Mouse (Mus musculus) layer of hippocampus, adult 2 months (tissue): Measurements from ENCODE around the gene Rasal1. TPM values are rescaled to one million over a fixed set of nuclear protein-coding genes. Genes with fewer than 3 reads are reported as not detected.

Source experiments
- DNase-seq, 2 experiments: peaks; one replicate each; pipeline ENCODE4 v3.0.0; 2022; ENCODE audit warnings: low spot score in 2 of 2
- H3K27ac ChIP-seq: fragments of 200-600 bp; 2 replicates; pipeline ENCODE4 v1.8.1; 2022
- H3K4me3 ChIP-seq: fragments of 200-600 bp; 2 replicates; pipeline ENCODE4 v1.8.1; 2022; ENCODE audit warnings: mild to moderate bottlenecking
- CTCF ChIP-seq: fragments of 200-600 bp; conservative IDR thresholded peaks from 2 replicates; pipeline ENCODE4 v1.8.1; 2022; ENCODE audit warnings: antibody characterized with exemption, mild to moderate bottlenecking, moderate library complexity
- total RNA-seq, 2 experiments: library from RNA; stranded (reverse); gene quantifications; 2 replicates each; pipeline ENCODE4 v1.2.3; 2021

The Rasal1 gene
- total RNA-seq, 2 experiments from 2014 or later: 91.9 to 96.6 TPM

DNA sequence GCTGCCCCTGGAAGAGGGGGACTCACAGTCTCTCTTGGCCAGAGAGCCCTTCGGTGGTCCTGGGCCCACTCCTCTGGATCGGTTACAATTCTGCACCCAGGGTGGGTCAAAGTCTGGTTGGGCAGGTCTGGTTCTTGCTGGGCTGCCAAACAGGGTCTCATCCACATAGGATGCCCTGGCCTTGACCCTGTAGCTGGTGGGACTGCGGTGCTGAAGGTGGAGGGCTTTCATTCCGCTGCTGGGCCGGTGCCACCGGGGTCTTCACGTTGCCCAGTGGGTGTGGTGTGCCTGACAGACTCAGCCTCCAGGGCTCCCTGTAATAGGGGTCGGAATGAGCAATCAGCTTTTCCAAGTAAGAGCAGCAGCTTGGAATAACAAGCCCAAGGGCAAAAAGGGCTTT, 37.2 kb upstream of the Rasal1 start:
- peak overlapping the region; percentile 99; the same call in 1 of the 2 replicates for H3K27ac ChIP-seq
- H3K4me3 ChIP-seq: peak overlapping the region; percentile 77
- DNase-seq: no peak
- TF ChIP-seq CTCF: no peak

DNA sequence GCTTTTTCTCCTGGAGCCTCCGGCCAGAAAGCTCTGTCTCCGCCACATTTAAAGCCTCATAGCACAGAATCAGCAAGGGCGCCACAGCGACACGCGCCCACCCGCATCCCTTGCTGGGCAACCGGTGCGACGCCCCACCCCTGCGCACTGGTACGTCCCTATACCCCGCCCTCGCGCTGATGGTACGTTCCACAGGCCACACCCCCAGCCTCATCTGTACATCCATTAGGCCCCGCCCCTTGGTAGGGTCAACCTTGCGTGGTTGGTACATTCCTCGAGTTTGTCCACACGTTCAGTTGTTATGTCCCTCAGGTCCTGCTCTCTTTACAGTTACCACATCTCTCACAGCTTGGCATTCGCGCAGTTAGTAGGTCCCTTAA, 36.2 kb upstream of the Rasal1 start, which contains the start of the genes Rita1 and Ddx54:
Gene Rita1 (minus strand): TSS at position 148 of the 380 bp plus-strand sequence.
Gene Ddx54 (plus strand): TSS at position 298 of the 380 bp plus-strand sequence.
- H3K27ac ChIP-seq: peak within 1 kb of the TSS; percentile 99
- TF ChIP-seq CTCF: no peak
- peak within 1 kb of the TSS; percentile 77 for H3K4me3 ChIP-seq
- DNase-seq: peak; percentile 97 to 98

DNA sequence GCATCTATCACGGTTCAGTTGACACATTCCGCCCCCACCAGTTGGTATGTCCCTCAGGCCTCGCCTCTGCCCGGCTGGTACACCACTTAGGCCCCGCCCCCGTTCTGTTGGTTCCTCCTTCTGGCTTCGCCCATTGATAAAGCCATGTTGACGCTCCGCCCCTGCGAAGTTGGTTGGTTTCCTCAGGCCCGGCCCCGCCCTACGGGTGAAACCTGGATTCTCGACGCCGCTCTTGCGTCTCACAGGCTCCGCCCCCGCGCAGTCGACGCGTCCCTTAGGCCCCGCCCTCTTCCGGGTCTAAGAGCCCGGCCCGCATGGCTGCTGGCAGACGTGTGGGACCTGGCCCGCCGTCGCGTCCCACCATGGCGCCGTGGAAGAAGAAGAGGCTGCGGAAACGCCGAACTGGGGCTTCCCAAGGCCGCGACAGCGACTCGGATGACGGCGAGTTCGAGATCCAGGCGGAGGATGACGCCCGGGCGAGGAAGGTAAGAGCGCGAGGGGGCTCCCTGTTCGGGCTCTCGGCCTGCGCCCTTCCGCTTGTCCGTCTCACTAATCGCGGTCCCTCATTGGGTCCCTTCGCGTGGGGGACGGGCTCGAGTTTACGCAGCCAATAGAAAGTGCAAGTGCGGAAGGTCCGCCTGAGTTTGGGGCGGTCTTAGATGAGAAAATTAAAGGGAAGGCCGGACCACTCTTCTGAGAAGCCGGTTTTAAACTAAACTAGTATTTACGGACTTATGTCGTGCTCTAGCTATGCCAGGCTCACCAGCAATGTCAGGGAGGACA, 35.6 kb upstream of the Rasal1 start:
- DNase-seq: peak; percentile 100
- H3K27ac ChIP-seq: peak overlapping the region; percentile 99
- H3K4me3 ChIP-seq: peak overlapping the region; percentile 77
- TF ChIP-seq CTCF: no peak

DNA sequence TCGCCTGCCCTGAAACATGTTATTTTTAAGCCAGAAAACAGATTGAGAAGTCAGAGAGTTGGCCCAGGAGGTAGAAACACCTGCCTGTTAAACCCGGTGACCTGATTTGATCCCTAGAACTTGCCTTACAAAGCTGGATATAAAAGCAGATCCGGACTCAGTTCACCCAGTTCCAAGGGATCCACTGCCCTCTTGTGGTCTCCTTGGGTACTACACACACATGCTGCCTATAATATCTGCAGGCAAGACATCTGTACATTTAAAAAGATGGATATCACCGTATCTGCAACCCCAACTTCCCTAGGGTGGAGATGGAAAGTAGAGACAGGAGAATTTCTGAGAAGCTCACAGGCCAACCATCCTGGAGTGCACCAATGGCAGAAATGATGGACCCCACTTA, 32.7 kb upstream of the Rasal1 start:
- TF ChIP-seq CTCF: peak; percentile 74
- no peak for DNase-seq
- H3K4me3 ChIP-seq: no peak overlapping the region
- H3K27ac ChIP-seq: no peak overlapping the region

DNA sequence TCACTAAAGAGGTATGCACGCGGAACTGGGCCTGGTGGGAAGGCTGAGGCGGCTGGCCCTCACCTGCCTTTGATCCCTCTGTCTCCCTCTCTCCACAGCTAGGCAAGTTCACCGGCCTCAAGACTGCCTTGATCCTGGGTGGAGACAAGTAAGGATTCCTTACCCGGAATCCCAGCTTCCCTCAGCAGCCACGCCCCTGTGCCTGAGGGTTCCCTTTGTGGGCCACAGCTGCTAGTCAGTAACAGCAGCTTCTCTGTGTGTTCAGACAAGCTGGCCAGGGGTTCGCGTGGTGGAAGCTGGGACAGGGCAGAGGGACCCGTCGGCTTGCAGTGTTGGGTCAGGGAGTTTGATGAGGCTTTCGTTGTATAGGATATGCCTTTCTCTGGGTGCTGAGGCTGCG, 29.8 kb upstream of the Rasal1 start:
- Histone ChIP-seq H3K4me3 (no peak overlapping the region), H3K27ac (no peak overlapping the region)
- no peak for DNase-seq
- no peak for TF ChIP-seq CTCF

DNA sequence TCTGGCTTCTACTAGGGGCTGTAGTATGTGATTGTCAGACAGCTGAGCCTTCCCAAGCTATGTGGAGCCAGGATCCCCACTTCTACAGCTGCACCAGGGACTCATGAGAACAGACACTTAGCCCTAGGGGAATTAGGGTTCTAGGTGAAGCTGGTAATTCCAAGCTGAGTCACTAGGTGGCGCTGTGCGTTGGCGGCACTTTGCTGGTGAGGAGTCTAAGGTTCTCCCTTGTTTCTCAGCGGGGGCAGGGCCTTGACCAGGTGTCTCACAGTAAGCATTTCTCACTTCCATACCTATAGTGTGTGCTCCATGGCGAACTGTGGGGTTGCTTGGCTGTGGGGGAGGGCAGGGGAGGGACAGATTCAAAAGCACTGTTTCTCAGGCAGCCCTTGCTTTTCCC, 29.4 kb upstream of the Rasal1 start:
- peak; percentile 87 for TF ChIP-seq CTCF
- H3K4me3 ChIP-seq: no peak overlapping the region
- H3K27ac ChIP-seq: no peak overlapping the region
- DNase-seq: peak in 1 of 2 experiments; percentile 77

DNA sequence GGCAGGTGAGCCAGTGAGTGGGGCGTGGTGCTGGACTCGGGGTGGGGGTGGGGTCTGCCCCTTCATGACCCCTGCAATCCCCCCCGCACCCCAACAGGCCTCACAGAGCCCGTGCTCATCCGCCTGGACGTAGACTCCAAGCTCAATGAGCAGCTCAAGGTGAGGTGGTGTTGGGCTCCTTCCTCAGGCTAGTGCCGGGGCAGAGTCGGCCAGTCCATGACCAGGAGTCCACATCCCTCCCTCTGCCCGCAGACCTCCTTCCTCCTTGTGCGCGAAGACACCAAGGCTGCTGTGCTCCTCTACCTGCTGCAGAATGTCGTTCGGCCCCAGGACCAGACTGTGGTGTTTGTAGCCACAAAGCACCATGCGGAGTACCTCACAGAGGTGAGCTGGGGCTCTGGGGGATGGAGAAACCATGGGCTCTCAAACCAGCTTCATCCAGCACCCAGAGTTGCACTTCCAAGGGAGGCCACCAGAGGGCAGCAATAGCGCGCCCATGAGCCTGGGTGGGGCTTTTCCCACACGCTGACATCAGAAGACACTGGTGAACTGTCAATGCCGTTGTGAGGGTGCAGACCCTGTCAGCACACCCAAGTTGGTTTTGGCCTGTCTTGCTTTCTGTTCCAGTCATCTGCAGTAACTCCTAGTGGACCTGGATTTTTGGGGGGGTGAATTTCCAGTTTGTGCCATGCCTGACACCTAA, 28.1 kb upstream of the Rasal1 start:
- H3K27ac ChIP-seq: peak overlapping the region; percentile 69
- TF ChIP-seq CTCF: peak; percentile 99
- DNase-seq: peak; percentile 80 to 96

DNA sequence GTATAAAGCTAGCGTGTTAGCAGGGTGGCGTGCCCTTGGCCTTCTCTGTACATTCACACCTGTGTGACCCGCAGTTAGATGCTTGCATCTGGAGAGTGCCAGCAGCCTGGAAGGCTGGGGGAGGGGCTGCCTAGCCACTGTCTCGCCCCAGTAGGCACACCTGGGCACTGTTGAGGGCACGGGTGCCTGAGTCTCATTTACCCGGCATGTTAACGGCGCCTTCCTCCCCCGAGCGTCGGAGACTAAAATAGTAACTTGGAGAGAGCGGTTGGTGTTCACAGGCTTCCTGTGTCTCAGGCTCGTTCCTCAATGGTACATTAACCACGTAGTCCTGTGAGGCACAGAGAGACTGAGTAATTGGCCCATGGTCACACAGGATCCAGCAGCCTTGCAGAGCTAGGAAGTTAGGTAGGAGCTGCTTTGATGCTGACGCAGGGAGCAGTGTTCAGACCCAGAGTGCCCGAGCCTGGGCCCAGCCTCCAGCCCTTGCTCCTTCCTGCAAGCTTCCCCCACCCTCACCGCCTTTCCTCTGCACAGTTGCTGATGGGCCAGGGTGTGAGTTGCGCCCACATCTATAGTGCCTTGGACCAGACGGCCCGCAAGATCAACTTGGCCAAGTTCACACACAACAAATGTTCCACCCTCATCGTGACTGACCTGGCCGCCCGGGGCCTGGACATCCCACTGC, 27.4 kb upstream of the Rasal1 start:
- no peak for TF ChIP-seq CTCF
- DNase-seq: no peak
- H3K4me3 ChIP-seq: no peak overlapping the region

More for the DNA sequence above, 28.1 kb upstream of the Rasal1 start:
- no peak overlapping the region for H3K4me3 ChIP-seq

DNA sequence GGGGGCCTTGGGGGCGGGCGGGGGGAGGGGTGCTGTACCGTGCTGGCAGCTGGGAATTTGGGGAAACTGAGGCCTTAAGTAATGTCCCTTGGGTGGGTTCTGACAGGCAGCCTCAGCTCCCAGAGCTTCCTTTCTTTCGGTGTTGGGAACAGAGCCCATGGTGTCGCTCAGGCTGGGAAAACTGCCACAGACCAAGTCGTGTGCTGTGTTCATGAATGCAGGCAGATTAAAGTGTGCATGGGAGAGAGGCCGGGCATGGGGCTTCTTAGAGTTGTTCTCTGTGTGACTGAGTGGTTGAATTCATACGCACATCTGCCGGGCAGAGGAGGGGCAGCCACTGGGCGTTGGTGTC, 26.8 kb upstream of the Rasal1 start:
- Histone ChIP-seq H3K27ac (peak overlapping the region; percentile 69), H3K4me3 (no peak overlapping the region)
- TF ChIP-seq CTCF: no peak
- DNase-seq: no peak

More for the DNA sequence above, 27.4 kb upstream of the Rasal1 start:
- peak overlapping the region; percentile 69 for H3K27ac ChIP-seq

DNA sequence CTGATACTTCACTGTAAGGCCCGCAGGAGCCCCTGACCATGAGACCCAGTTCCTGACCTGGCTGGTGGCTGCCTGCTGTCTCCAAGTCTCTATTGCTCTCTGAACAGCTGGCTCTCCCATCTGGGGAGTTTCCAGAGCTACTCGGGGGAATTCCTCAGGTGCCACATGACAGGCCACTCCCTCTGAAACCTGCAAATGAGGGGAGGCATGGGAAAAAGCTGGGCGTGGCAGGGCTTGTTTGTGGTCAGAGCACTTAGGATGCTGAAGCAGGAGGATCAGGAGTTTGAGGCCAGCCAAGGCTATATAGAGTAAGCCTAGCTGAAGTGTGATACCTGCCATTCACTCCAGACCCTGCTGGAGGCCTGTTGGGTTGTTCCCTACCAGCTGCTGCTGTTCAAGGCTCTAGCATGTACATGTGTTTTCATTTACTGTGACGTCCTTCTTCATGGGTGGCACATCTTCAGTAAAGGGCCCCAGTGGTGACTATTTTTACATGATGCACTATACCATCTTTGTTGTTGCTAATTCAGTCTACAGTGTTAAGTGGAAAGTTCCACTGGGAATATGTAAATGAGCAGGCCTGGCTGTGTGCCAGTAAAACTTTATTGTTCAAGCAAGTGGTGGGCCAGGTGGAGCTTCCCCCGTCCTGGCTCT, 26.3 kb upstream of the Rasal1 start:
- Histone ChIP-seq H3K27ac (peak overlapping the region; percentile 69), H3K4me3 (no peak overlapping the region)
- no peak for DNase-seq
- TF ChIP-seq CTCF: no peak

DNA sequence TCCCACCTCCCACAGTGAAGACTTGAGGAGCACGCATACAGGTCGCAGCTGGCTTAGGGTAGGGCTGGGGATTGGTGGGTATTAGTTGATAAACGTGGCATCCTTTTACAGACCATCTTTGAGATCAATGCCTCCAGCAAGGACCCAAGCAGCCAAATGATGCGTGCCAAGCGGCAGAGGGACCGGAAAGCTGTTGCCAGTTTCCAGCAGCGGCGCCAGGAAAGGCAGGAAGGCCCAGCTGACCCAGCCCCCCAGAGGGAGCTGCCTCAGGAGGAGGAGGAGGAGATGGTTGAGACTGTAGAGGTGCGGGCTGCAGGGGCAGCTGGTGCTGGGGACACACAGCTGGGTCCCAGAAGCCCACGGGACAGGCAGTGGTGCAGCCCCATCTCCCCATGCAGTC, 24.2 kb upstream of the Rasal1 start:
- Histone ChIP-seq H3K4me3 (no peak overlapping the region), H3K27ac (no peak overlapping the region)
- DNase-seq: no peak
- no peak for TF ChIP-seq CTCF

DNA sequence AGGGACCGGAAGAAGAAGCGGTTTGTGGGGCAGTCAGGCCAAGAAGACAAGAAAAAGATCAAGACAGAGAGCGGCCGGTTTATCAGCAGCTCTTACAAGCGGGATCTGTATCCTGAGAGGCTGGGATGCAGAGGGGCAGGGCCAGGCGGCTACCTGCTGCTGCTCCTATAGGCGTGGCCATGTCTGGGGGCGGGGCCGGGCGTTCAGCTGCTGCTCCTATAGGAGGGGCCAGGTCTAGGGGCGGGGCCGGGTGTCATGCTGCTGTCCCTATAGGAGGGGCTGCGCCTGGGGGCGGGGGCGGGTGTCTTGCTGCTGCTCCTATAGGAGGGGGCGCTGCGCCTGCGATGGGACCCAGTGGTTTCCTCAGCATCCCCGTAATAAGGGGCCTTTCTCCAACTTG, 22.2 kb upstream of the Rasal1 start:
- TF ChIP-seq CTCF: no peak
- no peak for DNase-seq
- Histone ChIP-seq H3K4me3 (no peak overlapping the region), H3K27ac (no peak overlapping the region)
